Mouse (Mus musculus) adrenal gland, postnatal 36 days (tissue): Measurements from ENCODE around the gene Sypl. TPM values are rescaled to one million over a fixed set of nuclear protein-coding genes. Genes with fewer than 3 reads are reported as not detected.
A peak's percentile ranks its signal among the peaks of the same experiment; 100 is the strongest.

Source experiments
- DNase-seq, 2 experiments: peaks; one replicate each; pipeline ENCODE4 v3.0.0; 2021; ENCODE audit warnings: mixed read lengths in 1 of 2
- long read RNA-seq, 2 experiments: library from polyadenylated mRNA; stranded (forward); transcript quantifications; one replicate each; pipeline ENCODE4 v2.0.0; 2021; ENCODE audit warnings: borderline sequencing depth in 2 of 2
- total RNA-seq, 2 experiments: library from RNA; stranded (reverse); gene quantifications; 2 replicates each; pipeline ENCODE4 v1.2.3; 2021

Sypl gene
- 100 to 1,000 TPM; 101 to 129 TPM for total RNA-seq
- long read RNA-seq, experiment 1, transcript Sypl-201 (5 exons, 2,019 nt): major isoform, 248 of 262 reads
- long read RNA-seq, experiment 1, partial matches to known transcripts: 7 of 262 reads
- long read RNA-seq, experiment 1, other reads (novel, unspliced or antisense): 7 of 262 reads
- long read RNA-seq, experiment 2, transcript Sypl-201 (5 exons, 2,019 nt): major isoform, 48 of 55 reads
- long read RNA-seq, experiment 2, partial matches to known transcripts: 6 of 55 reads
- long read RNA-seq, experiment 2, other reads (novel, unspliced or antisense): 1 of 55 reads

DNA sequence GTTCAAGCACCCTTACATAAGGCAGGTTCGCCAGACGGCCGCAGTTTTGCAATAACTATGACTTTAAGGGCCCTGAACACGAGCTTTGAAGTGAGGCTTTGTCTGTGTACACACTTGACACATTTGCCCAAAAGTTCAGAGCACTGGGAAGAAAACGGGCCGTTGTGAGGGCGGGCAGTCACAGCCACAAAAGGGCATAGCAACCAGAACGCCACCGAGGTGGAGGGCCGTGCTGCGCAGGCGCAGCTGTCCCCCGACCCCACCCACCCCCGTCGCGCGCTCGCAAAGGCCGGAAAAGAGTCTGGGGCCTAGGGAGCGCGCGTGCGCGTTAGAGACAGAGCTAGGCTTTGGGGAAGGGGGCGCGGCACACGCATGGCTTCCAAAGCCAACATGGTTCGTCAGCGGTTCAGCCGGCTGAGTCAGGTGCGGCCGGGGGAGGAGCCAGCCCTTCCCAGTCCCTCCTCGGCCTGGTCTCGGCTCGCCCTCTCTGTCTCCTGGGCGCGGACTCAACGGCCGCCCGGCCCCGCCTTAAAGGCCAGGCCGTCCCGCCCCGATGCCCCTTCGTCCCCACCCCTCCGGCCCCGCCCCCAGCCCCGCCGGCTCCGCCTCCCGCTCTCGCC lies at the start of gene Sypl:
TSS of gene Sypl (plus strand) at position 296 of the 620 bp plus-strand sequence.
- peak; percentile 98 for DNase-seq

DNA sequence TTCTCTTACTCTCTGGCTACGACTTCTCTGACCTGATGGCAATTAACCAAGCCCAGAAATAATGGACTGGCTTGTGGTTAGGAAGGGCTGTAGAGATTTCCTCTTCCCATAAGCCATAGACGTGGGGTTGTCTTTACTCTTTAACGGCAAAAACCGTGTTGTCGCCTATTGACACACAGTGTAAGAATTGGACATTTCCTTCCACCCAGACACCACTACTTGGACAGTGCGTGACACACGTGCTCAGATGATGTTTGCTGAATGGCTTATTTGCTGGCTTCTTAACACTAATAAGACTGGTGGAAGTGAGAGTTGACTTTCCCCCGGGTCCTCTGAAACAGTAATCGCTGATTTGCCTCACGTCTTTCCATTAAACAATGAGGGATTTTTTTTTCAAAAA lies 44.0 kb upstream of the Sypl start:
- DNase-seq: no peak

DNA sequence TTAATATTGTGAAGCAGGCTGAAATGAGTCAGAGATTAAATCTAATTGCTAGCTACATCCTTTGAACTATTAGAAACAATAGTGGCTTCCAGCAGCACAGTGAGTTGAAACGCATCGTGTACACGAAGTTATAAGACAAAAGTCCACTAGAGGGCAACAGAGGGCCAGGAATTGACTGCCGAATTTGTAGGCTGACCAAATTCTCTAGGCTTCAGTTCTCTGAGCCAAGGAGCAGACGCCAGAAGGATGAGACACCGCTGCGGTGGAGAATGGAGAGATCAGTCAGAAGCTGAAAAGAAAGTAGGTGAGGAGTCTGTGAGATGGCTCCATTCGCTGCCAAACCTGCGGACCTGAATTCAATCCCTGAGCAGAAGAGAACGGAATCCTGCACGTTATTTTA lies 43.6 kb upstream of the Sypl start:
- peak; percentile 60 to 61 for DNase-seq

DNA sequence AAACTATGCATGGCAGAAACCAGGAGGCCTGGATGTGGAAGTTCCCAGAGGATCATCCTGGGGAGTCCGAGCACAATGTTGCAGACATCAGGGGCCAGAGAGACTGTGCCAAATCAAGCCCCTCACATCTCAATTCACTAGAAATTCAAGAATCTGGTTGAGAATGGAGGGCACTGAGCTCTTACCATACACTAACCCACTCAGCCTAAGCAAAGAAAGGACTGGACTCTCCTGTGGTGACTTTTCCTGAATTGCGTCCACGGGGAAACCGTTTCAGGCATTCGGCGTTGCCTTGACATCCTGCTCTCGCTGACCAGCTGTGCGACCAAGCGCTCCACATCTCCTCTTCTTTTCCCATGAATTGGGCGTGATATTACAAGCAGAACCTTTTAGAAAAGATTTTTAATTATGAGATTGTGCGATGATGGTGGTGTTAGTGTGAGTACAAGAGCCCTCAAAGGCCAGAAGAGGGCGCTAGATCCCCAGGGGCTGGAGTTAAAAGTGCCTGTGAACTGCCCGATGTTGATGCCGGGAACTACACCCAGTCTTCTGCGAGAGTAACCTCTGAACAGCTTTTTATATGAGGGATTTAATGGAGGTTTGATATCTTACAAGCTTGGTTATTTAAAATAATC lies 43.0 kb upstream of the Sypl start:
- peak; percentile 50 to 52 for DNase-seq

DNA sequence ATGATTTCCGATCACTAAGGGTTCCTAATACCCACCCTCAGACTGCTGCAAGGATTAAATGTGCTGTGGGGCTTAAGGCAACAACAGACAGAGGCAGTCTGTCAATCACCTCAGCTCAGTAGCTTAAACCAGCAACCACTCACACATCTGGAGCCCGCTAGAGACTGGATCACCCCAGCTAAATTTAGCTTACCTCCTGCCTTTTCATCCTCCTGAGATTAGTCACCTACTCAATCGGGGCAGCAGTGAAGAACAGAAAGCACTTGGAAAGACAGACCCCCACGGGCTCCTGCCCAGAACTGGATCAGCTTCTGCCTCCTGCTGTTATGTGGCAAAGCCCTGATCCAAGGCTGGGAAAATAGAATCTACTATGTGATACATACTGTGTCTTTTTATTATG lies 42.1 kb upstream of the Sypl start:
- DNase-seq: no peak

DNA sequence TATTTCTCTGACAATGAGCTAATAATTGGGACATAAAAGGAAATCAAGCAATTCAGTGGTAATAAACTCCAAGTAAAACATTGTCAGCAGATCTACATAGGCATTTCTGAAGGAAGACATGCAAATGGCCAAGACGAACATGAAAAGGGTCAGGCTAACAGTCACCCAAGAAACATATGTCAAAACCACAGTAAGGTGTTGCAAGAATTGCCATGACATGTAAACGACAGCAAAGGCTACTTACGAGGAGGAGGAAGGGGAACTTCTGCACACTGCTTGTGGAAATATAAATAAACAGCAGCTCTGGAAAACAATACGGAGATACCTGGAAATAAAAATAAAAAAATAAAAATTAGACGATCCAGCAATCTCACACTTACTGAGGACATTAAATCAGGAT lies 40.9 kb upstream of the Sypl start:
- DNase-seq: no peak

DNA sequence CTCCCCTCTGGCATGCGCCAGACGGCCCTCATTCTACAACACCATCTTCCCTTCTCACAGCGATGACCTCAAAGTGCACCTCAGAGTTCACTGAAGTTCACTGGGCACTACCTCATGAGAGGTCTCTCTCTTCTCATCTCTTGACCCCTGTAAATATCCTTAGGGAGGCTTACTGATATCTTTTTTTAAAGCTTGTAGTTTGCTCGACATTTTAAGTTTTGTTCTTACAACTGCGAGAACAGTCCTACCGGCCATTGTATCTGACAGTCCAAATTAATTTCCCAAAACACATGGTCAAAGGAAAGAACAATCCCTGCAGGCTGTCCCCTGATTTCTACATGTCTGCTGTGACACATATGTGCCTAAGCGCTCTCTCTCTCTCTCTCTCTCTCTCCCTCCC lies 35.0 kb upstream of the Sypl start:
- DNase-seq: no peak

DNA sequence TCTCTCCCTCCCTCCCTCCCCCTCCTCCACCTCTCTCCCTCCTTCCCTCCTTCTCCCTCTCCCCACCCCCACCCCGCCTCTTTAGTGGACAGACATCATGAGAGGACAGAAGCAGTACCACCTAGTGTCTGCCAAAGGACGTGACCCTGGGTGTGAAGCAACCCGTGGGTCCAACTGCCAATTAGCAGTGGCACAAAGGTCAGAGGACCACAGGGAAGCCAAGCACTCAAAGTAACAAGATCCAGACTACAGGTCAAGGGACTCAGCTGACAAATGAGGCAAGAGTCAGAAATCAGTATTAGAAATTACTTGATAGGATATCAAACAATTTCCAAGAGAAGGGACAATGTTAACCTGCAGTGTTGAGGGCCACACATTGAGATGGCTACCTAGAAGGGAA lies 34.6 kb upstream of the Sypl start:
- peak; percentile 46 to 68 for DNase-seq

DNA sequence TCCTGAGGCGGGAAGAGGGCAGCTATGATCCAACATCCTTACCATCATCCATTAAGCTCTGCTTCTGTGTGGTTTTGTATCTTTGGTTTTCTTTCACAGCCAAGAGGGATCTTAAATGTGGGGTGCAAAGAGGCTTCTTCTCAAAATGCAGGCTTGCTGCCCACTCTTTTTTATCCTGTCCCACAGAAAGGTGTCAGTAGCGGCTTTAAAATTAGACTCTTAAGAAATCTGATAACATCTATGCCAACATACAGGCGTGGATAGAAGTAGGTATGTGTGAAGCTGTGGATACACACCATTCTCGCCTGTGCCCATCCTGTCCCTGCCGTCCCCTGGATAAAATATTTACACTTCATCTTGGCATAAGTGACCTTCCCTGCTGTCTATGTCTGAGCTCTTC lies 34.2 kb upstream of the Sypl start:
- DNase-seq: no peak

DNA sequence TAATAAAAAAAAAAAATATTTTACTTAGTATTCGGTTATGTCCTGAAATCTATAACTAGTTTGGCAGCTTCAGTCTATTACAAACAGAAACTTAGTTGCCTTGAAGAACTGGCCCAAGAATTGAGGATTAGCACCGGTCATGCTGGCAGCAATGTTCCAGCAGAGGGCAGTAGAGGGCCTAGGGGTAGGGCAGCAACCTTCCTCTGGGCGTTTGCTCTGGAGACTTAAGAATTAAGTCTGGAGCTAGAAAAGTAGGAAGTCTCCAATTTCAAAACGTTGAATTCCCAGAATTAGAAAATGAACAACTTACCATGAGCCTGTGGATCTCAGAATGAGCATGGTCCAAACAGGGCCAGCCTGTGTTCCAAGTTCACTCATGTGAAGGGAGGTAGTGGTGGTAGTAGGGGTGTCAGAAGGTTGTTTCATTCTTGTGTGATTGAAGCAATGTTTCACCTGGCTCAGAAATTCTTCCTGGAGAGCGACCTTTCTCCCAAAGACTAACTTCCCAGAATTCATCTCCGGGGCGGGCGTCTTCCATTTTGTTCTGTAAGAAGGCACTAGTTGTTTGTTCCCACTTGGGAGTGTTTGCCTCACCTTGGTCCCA lies 33.4 kb upstream of the Sypl start:
- DNase-seq: peak; percentile 86 to 88

DNA sequence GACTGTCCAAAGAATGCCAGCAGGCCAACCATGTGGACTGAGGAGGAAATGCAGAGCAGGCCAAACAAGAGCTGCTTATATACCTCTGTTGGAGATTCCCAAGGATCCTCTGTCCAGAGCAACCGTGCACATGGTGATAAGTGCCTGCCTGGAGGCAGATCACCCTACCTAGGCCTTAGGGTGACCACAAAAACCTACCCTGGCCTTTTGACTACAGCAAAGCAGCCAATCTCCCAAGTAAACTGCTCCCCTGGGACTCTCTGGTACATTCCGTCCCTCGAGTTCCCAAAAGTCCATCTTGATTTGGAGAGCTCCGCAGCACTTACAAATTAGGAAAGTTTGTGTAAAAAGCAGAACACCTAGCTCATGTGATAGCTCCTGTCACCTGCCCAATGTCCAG lies 32.6 kb upstream of the Sypl start:
- peak in 1 of 2 experiments; percentile 18 for DNase-seq

DNA sequence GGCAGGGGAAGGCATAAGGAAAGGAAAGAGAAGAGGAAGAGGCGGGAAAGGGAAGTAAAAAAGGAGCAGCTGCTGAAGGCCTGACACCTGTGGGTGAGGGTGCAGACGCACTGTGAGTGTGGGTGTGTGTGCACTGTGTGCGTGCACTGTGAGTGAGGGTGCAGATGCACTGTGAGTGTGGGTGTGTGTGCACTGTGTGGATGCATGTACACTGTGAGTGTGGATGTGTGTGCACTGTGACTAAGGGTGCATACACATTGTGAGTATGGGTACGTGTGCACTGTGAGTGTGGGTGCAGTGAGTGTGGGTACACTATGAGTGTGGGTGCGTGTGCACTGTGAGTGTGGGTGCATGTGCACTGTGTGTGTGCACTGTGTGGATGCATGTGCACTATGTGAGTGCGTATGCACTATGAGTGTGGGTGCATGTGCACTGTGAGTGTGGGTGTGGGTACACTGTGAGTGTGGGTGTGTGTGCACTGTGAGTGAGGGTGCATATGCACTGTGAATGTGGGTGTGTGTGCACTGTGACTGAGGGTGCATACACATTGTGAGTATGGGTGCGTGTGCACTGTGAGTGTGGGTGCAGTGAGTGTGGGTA lies 32.1 kb upstream of the Sypl start:
- DNase-seq: no peak

DNA sequence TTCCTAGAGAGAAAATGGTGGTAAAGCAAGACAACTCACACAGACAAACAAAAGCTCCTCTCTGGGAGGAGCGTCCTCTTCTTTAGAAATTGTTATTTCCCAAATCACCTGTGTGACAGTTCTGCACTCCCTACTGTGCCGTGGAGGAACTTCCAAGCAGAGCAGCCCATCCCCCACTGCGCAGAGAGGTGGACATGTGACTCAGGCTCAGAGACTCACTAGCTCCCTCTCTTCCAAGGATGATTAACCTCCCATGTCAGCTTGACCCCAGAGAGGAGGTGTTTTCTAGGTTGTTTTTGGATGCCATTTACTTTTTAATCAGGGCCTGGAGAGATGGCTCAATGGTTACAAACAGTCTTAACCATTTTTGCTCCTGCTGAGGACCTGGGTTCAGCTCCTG lies 29.4 kb upstream of the Sypl start:
- no peak for DNase-seq

DNA sequence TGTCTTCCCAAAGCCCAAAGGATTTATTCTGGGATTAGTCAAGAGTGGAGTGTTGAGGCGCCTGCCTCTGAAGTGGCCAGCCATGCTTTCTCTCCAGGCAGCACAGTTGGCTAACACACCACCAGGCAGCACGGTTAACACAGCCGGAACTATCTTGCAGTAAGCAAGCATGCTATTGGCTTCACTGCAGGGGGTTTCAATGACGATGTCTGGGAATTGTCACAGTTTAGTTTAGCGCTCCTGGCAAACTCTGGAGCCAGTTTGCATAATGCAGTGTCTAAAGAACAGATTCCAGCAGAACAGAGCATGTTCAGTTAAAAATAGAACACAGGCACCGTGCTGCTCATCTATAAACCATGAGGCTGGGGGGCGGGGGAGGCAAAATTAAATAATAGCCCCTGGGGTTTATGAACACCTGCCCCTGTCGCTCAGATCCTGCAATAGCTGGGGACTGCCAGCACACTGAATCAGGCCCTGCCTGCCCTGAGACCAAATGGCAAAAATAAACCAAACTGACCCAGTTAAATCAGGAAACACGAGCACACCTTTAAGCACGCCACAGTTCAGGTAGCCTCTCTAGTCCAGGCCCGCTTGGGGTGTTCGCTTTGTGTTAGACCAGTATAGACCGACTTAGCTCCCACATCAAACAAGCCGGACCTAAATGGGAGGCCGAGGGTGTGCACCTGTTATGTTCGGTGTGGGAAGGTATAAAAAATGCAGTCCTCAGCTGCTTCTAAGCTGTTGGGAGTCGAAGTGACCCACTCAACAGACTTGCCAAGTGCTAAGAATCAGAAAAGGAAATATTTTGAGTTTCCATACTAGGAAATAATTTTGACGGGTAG lies 27.1 kb upstream of the Sypl start:
- DNase-seq: no peak

DNA sequence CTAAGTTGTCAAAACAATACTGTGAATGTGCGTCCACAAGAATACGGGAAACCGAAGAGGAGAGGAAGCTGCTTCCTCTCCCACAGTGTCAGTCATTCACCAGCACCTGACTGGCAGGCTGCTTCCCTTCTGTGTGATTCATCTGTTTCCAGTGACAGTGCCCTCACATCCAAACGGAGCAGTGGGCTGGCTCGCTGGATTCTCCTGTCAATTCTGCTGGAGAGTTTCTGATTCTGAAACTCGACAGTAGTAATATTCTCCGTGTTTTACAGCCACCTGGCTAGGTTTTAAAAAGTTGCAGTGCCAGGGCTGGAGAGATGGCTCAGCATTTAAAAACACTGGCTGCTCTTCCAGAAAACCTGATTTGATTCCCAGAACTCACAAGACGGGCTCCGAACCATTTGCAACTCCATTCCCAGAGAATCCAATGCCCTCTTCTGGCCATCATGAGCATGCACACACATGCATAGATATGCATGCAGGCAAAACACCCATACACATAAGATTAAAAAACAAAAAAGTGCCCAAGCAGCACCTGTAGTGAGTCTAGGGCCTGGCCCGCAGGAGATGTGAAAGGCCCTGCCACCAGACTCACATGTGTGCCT lies 26.4 kb upstream of the Sypl start:
- no peak for DNase-seq

DNA sequence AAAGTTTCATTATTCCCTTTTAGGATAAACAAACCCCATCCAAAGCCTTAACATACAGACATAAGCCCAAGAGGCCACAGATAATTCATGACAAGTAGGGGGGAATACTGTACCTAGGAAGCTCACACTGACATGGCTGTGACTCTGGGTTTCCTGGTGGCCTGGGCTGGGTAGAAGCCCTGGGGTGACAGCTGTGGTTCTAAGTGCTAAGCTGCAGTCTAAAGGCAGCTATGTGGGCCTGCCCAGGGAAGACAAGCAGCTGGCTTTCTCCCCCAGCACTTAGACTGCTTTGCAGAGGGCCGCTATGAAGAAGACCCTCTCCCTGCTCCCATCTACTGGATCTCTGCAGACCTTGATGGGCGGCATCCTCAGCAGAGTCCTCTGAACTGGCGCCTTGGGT lies 25.5 kb upstream of the Sypl start:
- no peak for DNase-seq

DNA sequence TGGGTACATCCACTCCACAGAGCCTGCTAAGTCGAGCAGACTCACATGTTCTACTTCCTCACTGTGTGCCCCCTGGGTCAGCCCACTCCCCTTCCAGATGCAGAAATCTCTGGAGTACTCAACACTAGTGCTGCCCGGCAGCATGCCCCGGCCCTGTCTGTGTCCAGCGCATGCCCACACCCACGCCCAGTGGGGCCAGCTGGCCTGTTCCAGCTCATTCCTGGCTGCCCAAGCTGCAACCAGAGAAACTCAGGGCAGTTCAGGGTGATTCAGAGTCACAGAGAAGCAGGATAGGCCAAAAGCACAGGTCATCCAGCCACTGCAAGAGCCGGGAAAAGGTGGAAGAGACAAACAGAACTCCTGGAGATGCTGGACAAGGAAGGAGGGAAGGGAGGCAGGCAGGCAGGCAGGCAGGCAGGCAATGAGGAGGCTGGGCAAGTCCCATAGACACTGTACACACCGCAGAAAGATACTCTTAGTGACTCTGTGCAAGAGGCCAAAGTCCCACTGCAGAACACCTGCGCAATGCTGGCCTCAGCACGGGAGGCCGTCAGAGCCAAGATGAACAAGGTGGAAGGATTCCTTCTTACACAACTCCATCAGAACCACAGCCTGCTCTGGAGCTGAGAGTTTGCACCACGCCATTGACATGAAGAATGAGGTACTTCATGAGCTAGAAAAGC lies 23.7 kb upstream of the Sypl start:
- DNase-seq: no peak

DNA sequence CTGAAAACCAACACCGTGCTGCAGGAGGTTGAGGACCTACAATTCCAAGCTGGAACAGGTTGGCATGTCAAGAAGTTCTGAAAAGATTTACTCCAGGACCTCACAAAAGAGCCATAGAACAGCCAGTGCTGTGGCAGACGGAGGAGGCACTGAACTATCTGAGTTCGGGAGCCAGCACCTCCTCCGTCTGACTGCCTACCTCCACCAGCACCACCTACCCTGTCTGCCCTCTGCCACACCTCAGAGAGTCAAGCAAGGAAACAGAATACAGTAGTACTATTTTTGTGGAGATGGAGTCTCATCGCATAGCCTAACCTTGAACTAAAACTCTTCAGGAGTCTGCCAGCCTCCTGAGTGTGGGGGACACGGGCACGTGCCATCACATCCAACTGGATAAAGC lies 23.1 kb upstream of the Sypl start:
- DNase-seq: no peak

DNA sequence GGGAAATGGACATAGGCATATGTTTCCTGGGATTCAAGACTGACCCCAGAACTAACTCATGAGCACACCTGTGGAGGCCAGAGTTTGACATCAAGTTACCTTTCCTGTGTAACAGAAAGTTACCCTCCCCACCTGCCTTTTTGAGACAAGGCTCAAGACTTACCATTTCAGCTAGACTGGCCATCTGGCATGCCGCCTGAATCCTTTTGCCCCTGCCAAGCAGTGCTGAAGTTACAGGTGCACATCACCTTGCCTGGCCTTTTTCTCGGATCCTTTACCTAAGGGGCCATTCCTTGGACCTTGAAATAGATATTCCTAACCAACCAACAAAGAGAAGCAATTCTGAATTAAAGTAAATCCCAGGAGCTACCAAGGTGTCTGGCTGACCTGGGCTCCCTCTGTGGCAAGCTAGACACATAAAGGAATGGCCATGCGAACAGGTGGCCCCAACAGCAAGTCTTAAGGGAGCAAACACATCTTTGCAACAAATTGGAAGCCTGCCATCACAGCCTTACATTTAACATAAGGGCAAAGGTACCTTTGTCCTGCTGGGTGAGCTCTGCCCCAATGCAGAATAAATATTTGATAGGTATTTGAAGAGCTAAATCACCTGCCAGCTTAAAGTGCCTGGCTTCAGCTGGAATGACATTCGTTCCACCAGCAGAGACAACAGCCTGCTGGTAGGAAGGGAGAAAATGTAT lies 17.3 kb upstream of the Sypl start:
- no peak for DNase-seq

DNA sequence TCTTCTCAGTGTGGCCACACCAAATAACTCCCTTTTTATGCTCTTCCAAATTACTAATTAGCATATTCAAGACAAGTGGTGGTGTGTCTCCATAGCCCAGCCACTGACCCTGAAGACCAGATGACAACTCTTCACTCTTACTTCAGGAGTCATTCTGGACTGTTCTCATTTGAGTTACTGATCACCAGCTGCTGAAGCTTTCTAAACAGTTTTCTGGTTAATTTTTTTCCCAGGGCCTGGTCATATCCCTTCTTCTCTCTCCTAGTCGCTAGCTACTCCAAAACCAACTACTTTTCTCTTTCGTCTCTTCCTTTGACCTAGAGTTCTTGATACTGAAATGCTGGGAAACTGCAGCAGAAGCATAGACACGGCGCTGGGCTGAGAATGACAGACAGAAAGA lies 12.6 kb upstream of the Sypl start:
- no peak for DNase-seq
